Mouse (Mus musculus): ENCODE data around the gene Naxd.
A peak's percentile ranks its signal among the peaks of the same experiment; 100 is the strongest.
"Not testable (repeated sequence)": the region's sequence is repeated elsewhere in the genome, so short reads cannot be mapped to it uniquely, and the experiment has no call there.

Naxd gene

GRCm38 (mm10) chr8:11473072-11473471 lies 24.2 kb upstream of the Naxd start:
- DNase-seq (ENCODE audit: extremely low spot score), result no peak

GRCm38 (mm10) chr8:11475397-11475796 lies 21.9 kb upstream of the Naxd start:
- DNase-seq (ENCODE audit: extremely low spot score), result no peak

GRCm38 (mm10) chr8:11475876-11476275 lies 21.4 kb upstream of the Naxd start:
- no peak for DNase-seq (ENCODE audit: extremely low spot score)

- DNase-seq (ENCODE audit: extremely low spot score), result peak; percentile 49
Observed at GRCm38 (mm10) chr8:11476338-11477177, 20.7 kb upstream of the Naxd start.

- no peak for DNase-seq (ENCODE audit: extremely low spot score)
Observed at GRCm38 (mm10) chr8:11477178-11477553, 20.1 kb upstream of the Naxd start.

- DNase-seq (ENCODE audit: extremely low spot score), result peak; percentile 84
Observed at GRCm38 (mm10) chr8:11477811-11478761, 19.2 kb upstream of the Naxd start, which contains the start of gene Rab20. Rab20 (minus strand) TSS chr8:11478710.

- DNase-seq (ENCODE audit: extremely low spot score), result peak; percentile 47
Observed at GRCm38 (mm10) chr8:11478807-11479527, 18.3 kb upstream of the Naxd start.

GRCm38 (mm10) chr8:11479591-11479990 lies 17.7 kb upstream of the Naxd start:
- DNase-seq (ENCODE audit: extremely low spot score), result no peak

GRCm38 (mm10) chr8:11481876-11482275 lies 15.4 kb upstream of the Naxd start:
- no peak for DNase-seq (ENCODE audit: extremely low spot score)

- DNase-seq (ENCODE audit: extremely low spot score), result no peak
Observed at GRCm38 (mm10) chr8:11482537-11482936, 14.8 kb upstream of the Naxd start.

GRCm38 (mm10) chr8:11486142-11486541 lies 11.2 kb upstream of the Naxd start:
- peak; percentile 71 for DNase-seq (ENCODE audit: extremely low spot score)

GRCm38 (mm10) chr8:11487229-11487628 lies 10.1 kb upstream of the Naxd start:
- no peak for DNase-seq (ENCODE audit: extremely low spot score)

GRCm38 (mm10) chr8:11492340-11492739 lies 5.0 kb upstream of the Naxd start:
- not testable (repeated sequence) for DNase-seq (ENCODE audit: extremely low spot score)

GRCm38 (mm10) chr8:11498281-11498680 lies 975 bp downstream of the Naxd start:
- DNase-seq (ENCODE audit: extremely low spot score), result no peak

GRCm38 (mm10) chr8:11498786-11499485 lies 1.6 kb downstream of the Naxd start:
- no peak for DNase-seq (ENCODE audit: extremely low spot score)

- no peak for DNase-seq (ENCODE audit: extremely low spot score)
Observed at GRCm38 (mm10) chr8:11503476-11504232, 6.3 kb downstream of the Naxd start.

- no peak for DNase-seq (ENCODE audit: extremely low spot score)
Observed at GRCm38 (mm10) chr8:11506074-11506473, 8.8 kb downstream of the Naxd start.

- peak; percentile 47 for DNase-seq (ENCODE audit: extremely low spot score)
Observed at GRCm38 (mm10) chr8:11506802-11507201, 9.5 kb downstream of the Naxd start.

- no peak for DNase-seq (ENCODE audit: extremely low spot score)
Observed at GRCm38 (mm10) chr8:11508880-11509279, 11.6 kb downstream of the Naxd start.

GRCm38 (mm10) chr8:11510971-11511370 lies 13.7 kb downstream of the Naxd start:
- no peak for DNase-seq (ENCODE audit: extremely low spot score)
